Mouse (Mus musculus): Measurements from ENCODE around the gene Dpf2. TPM values are rescaled to one million over a fixed set of nuclear protein-coding genes. Genes with fewer than 3 reads are reported as not detected.

Dpf2 gene
- polyA plus RNA-seq, 1 experiment from 2014 or later, result 117 TPM

GRCm38 (mm10) chr19:5929634-5930596 is 17.1 kb upstream of the Dpf2 start:
- Histone ChIP-seq H3K4me1 (replicated peaks) (peaks cover 29% of the 10 kb centered on the region), H3K4me3 (no peak overlapping the region), H3K9ac (no peak overlapping the region), H3K9me3 (no peaks in the 10 kb centered on the region), H3K27ac (replicated peaks) (no peak overlapping the region), H3K36me3 (no peaks in the 10 kb centered on the region), H3K27me3 (peaks cover 12% of the 10 kb centered on the region), H3K4me2 (no peak overlapping the region)
- WGBS, result 61% methylated on average over 14 of the region's 14 CpGs
- no peak for ATAC-seq (ENCODE audit: low read depth)

- no peaks in the 10 kb centered on the region for H3K9me3 ChIP-seq
- no peak for ATAC-seq (ENCODE audit: low read depth)
- H3K4me2 ChIP-seq, result no peak overlapping the region
- no peak overlapping the region for H3K4me3 ChIP-seq
- peaks cover 32% of the 10 kb centered on the region for H3K4me1 ChIP-seq (replicated peaks)
- 76% methylated on average over 3 of the region's 3 CpGs for WGBS
- H3K36me3 ChIP-seq, result no peaks in the 10 kb centered on the region
- H3K27ac ChIP-seq (replicated peaks), result no peak overlapping the region
- no peak overlapping the region for H3K9ac ChIP-seq
- H3K27me3 ChIP-seq, result peaks cover 12% of the 10 kb centered on the region
These were observed 15.7 kb upstream of the Dpf2 start for GRCm38 (mm10) chr19:5928546-5928945.

GRCm38 (mm10) chr19:5928104-5928503 is 15.3 kb upstream of the Dpf2 start:
- Histone ChIP-seq H3K4me1 (replicated peaks) (peaks cover 34% of the 10 kb centered on the region), H3K27ac (replicated peaks) (no peak overlapping the region), H3K9ac (no peak overlapping the region), H3K27me3 (peaks cover 12% of the 10 kb centered on the region), H3K4me2 (no peak overlapping the region), H3K4me3 (no peak overlapping the region), H3K9me3 (no peaks in the 10 kb centered on the region), H3K36me3 (no peaks in the 10 kb centered on the region)
- 69% methylated on average over 6 of the region's 6 CpGs for WGBS
- ATAC-seq (ENCODE audit: low read depth), result no peak

- no peak overlapping the region for H3K4me3 ChIP-seq
- ATAC-seq (ENCODE audit: low read depth), result no peak
- H3K36me3 ChIP-seq, result no peaks in the 10 kb centered on the region
- WGBS, result 70% methylated on average over 8 of the region's 8 CpGs
- H3K27me3 ChIP-seq, result peaks cover 12% of the 10 kb centered on the region
- no peak overlapping the region for H3K27ac ChIP-seq (replicated peaks)
- H3K4me1 ChIP-seq (replicated peaks), result peaks cover 39% of the 10 kb centered on the region
- no peaks in the 10 kb centered on the region for H3K9me3 ChIP-seq
- no peak overlapping the region for H3K9ac ChIP-seq
- no peak overlapping the region for H3K4me2 ChIP-seq
These were observed 14.7 kb upstream of the Dpf2 start for GRCm38 (mm10) chr19:5927532-5927931.

- H3K4me3 ChIP-seq, result no peak overlapping the region
- ATAC-seq (ENCODE audit: low read depth), result no peak
- peaks cover 12% of the 10 kb centered on the region for H3K27me3 ChIP-seq
- H3K4me2 ChIP-seq, result no peak overlapping the region
- H3K9ac ChIP-seq, result no peak overlapping the region
- H3K9me3 ChIP-seq, result no peaks in the 10 kb centered on the region
- H3K36me3 ChIP-seq, result no peaks in the 10 kb centered on the region
- WGBS, result 73% methylated on average over 11 of the region's 11 CpGs
- peaks cover 44% of the 10 kb centered on the region for H3K4me1 ChIP-seq (replicated peaks)
- no peak overlapping the region for H3K27ac ChIP-seq (replicated peaks)
These were observed 14.2 kb upstream of the Dpf2 start for GRCm38 (mm10) chr19:5927026-5927425.

- Histone ChIP-seq H3K27me3 (peaks cover 12% of the 10 kb centered on the region), H3K9ac (peak overlapping the region; percentile 60), H3K36me3 (no peaks in the 10 kb centered on the region), H3K4me1 (replicated peaks) (peaks cover 51% of the 10 kb centered on the region), H3K27ac (replicated peaks) (0 out of 2 replicates have a peak overlapping the region, but pooled peaks have one; percentile 83), H3K9me3 (no peaks in the 10 kb centered on the region), H3K4me3 (peak overlapping the region; percentile 59), H3K4me2 (peak overlapping the region; percentile 82)
- no peak for ATAC-seq (ENCODE audit: low read depth)
- 30% methylated on average over 11 of the region's 11 CpGs for WGBS
These were observed 12.6 kb upstream of the Dpf2 start for GRCm38 (mm10) chr19:5925311-5925855.

- no peaks in the 10 kb centered on the region for H3K36me3 ChIP-seq
- H3K4me3 ChIP-seq, result peak within 1 kb of the TSS; percentile 59
- peak within 1 kb of the TSS; percentile 83 for H3K27ac ChIP-seq (replicated peaks)
- peak within 1 kb of the TSS; percentile 76 for H3K9ac ChIP-seq
- ATAC-seq (ENCODE audit: low read depth), result peak; percentile 96
- H3K27me3 ChIP-seq, result peaks cover 12% of the 10 kb centered on the region
- peak within 1 kb of the TSS; percentile 82 for H3K4me2 ChIP-seq
- under 1% methylated on average over 18 of the region's 18 CpGs for WGBS
- no peaks in the 10 kb centered on the region for H3K9me3 ChIP-seq
- H3K4me1 ChIP-seq (replicated peaks), result peaks cover 44% of the 10 kb centered on the region
These were observed 11.9 kb upstream of the Dpf2 start, which contains the start of gene Cdc42ep2 for GRCm38 (mm10) chr19:5924713-5925093. TSS of gene Cdc42ep2 (minus strand) at chr19:5924816.

- H3K36me3 ChIP-seq, result no peaks in the 10 kb centered on the region
- H3K4me1 ChIP-seq (replicated peaks), result peaks cover 39% of the 10 kb centered on the region
- H3K9me3 ChIP-seq, result no peaks in the 10 kb centered on the region
- peaks cover 12% of the 10 kb centered on the region for H3K27me3 ChIP-seq
- WGBS, result under 1% methylated on average over 38 of the region's 38 CpGs
- peak overlapping the region; percentile 83 for H3K27ac ChIP-seq (replicated peaks)
- H3K4me3 ChIP-seq, result peak overlapping the region; percentile 59
- peak overlapping the region; percentile 82 for H3K4me2 ChIP-seq
- H3K9ac ChIP-seq, result peak overlapping the region; percentile 76
- ATAC-seq (ENCODE audit: low read depth), result peak; percentile 88
These were observed 11.3 kb upstream of the Dpf2 start for GRCm38 (mm10) chr19:5923990-5924712.

GRCm38 (mm10) chr19:5922963-5923362 is 10.2 kb upstream of the Dpf2 start:
- Histone ChIP-seq H3K27ac (replicated peaks) (no peak overlapping the region), H3K4me2 (peak overlapping the region; percentile 82), H3K9me3 (no peaks in the 10 kb centered on the region), H3K36me3 (peaks cover 5% of the 10 kb centered on the region), H3K27me3 (peaks cover 12% of the 10 kb centered on the region), H3K4me1 (replicated peaks) (peaks cover 39% of the 10 kb centered on the region), H3K9ac (peak overlapping the region; percentile 44; the same call in 1 of the 2 replicates), H3K4me3 (no peak overlapping the region)
- WGBS, result 93% methylated on average over 3 of the region's 3 CpGs
- ATAC-seq (ENCODE audit: low read depth), result no peak

- WGBS, result 83% methylated on average over 15 of the region's 15 CpGs
- peaks cover 11% of the 10 kb centered on the region for H3K36me3 ChIP-seq
- no peak overlapping the region for H3K27ac ChIP-seq (replicated peaks)
- peaks cover 12% of the 10 kb centered on the region for H3K27me3 ChIP-seq
- H3K4me1 ChIP-seq (replicated peaks), result peaks cover 36% of the 10 kb centered on the region
- no peak for ATAC-seq (ENCODE audit: low read depth)
- no peaks in the 10 kb centered on the region for H3K9me3 ChIP-seq
- H3K9ac ChIP-seq, result peak overlapping the region; percentile 44
- peak overlapping the region; percentile 12 for H3K4me3 ChIP-seq
- peak overlapping the region; percentile 82 for H3K4me2 ChIP-seq
These were observed 9.5 kb upstream of the Dpf2 start for GRCm38 (mm10) chr19:5922119-5922942.

- ATAC-seq (ENCODE audit: low read depth), result no peak
These were observed 8.9 kb upstream of the Dpf2 start for GRCm38 (mm10) chr19:5921715-5922114.

More at GRCm38 (mm10) chr19:5921715-5922114, 8.9 kb upstream of the Dpf2 start:
- Histone ChIP-seq H3K36me3 (peaks cover 16% of the 10 kb centered on the region), H3K4me3 (peak overlapping the region; percentile 12), H3K9me3 (no peaks in the 10 kb centered on the region), H3K27me3 (peaks cover 12% of the 10 kb centered on the region), H3K4me1 (replicated peaks) (peaks cover 34% of the 10 kb centered on the region), H3K4me2 (peak overlapping the region; percentile 82), H3K27ac (replicated peaks) (no peak overlapping the region), H3K9ac (peak overlapping the region; percentile 44)
- 23% methylated on average over 9 of the region's 9 CpGs for WGBS
